Mouse (Mus musculus) left cerebral cortex, postnatal 25 days (tissue): ENCODE results near the gene Pgpep1. TPM values are rescaled to one million over a fixed set of nuclear protein-coding genes. Genes with fewer than 3 reads are reported as not detected.
A peak's percentile ranks its signal among the peaks of the same experiment; 100 is the strongest.

Experiments
- DNase-seq, 2 experiments: peaks; one replicate each; pipeline ENCODE4 v3.0.0; 2022; ENCODE audit warnings: low spot score in 2 of 2, mixed read lengths in 1 of 2
- intact Hi-C: fragments of 180-260 bp; cut with DNase I; formaldehyde crosslinking; loops from one replicate; pipeline ENCODE4 v1.15.1; 2025
- total RNA-seq, 2 experiments: library from RNA; stranded (reverse); gene quantifications; 2 replicates each; pipeline ENCODE4 v1.2.3; 2021

Pgpep1 gene
- total RNA-seq, 2 experiments from 2014 or later: 12.7 to 18.1 TPM

DNA sequence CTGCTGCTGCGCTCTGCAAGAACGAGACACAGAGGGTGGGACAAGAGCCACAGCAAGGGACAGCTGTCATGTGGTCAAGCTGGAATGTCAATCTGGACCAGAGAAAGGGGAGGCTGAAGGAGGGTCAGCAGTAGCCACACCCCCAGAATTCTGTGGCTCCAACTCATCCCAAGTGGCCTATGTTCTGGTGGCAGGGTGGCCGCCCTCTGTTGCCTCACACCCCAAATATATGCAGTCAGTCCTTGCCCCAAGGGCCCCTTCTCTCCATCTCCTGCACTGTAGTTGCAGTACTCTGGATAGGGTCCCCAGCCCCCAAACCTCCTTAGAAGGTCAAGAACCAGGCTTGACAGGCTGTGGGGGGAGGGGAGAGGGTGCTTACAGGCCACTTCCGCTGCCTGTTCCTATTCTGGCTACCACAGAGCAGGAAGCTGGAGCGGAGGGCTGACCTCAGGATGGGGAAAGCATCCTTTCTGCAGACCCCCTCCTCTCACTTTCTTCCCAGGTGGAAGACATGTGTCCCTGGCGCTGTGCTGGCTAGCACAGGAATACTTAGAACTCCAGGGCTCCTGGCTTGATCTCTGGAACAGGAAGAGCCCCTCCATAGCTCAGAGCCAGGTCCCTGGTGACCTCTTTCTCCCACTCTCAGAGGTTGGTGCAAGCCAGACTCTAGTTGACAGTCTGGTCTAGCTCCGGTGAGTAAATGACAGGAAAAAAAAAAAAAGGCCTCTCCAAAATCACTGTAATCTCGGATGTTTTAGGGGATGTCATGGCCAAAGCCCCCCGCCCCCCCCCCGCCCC lies 59.5 kb downstream of the Pgpep1 start:
- DNase-seq: no peak
- intact Hi-C loops: no loop called here

DNA sequence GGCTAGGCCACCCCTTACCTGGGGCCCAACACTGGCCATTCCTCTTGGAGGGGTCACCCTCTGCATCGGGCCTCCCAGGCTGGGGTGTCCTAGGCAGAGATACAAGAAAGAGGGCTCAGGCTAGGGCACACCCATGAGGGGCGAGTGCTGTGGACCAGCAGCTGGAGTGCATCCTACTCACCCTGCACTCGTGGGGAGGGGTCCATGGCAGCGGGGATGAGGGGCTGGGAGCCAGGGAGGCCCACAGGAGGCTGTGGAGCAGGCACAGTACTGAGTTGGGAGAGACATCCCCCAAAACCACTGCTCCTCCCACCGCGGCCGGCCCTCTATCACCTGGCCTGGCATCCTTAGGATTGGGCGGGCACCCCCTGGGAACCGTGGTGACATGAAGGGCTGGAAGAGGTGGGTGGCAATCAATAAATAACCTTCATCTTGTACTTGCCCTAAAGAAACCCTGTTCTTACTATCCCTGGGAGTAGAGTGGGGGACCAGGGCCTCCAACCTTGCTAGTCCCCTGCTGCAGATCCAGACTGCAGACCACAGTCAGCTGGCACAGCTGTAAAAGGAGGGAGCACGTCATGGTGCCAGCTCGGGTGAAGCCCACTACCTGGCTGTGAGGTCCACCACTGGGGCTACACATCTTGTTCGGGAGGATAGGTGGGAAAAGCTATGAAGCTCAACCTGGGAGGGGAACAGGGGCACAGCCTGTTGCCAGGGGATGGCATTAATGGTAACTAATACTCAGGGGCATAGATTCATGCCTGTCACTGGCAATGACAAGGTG lies 60.5 kb downstream of the Pgpep1 start:
- intact Hi-C loops: no loop called here
- DNase-seq: no peak

DNA sequence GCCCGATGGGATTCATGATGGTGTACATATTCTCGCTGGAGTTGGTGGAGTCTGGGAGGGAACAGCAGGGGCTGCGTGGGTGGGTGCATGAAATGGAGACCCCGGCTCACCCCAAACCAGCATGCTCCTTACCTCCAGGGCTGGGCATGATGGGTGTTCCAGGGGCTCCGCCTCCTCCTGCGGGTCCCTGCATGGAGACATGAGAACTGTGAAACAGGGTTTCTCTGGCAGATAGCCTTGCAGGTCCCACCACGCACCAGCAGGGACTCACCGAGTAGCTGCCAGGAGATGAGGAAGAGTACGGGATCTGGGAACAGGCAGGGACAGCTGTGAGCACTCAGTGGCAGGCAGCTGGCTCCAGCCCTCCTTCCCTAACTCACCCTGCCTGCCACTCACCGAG lies 61.5 kb downstream of the Pgpep1 start:
- DNase-seq: peak in 1 of 2 experiments; percentile 56
- intact Hi-C loops: no loop called here

DNA sequence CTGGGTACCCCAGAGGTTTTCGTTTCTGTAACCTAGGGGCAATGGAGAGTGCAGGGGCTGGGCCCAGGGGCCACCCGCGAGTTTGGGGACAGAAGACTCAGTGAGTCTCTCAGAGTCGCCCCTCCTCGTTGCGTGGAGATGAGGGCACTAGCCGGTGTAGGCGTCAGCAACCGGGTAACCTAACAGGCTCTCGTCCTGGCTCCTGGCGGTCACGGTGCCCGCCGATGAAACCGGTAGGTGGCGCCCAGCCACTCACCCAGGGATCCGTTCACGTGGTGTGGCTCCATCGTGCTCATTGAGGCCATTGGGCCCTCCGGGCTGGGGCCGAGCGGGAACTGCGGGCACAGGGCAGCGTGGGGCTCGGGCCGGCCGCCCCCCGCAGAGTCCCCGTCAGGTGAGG lies 61.9 kb downstream of the Pgpep1 start:
- intact Hi-C loops: no loop called here

GRCm38 (mm10) chr8:70597417-70598272 lies 62.5 kb downstream of the Pgpep1 start:
- intact Hi-C loops: no loop called here
- no peak for DNase-seq

More for the DNA sequence above, 61.9 kb downstream of the Pgpep1 start:
- peak; percentile 87 to 88 for DNase-seq

DNA sequence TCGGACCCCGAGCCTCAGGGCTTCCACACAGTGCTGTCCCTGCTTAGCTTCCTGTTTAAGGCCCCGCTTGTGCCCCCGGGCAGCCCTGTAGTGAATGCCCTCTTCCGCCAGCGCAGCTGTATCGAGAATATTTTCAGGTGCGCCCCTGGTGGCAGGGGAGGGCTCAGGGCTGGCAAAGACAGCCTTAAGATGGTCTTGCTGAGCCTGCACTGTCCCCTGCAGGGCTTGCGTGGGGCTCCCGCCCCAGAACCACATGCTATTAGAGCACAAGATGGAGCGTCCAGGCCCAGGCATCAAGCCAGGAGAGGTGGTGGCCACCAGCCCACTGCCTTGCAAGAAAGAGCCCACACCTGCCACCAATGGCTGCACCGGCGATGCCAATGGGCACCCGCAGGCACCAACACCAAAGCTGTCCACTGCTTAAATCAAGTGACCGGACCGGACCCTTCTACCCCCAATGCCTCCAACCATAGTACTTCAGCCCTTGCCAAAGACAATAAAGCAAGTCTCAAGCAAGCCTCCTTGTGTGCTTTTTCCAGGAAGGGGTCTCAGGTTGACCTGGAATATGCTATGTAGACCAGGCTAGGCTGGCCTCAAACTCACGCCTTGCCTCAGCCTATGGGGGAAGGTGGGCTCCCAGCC lies 63.3 kb downstream of the Pgpep1 start:
- no peak for DNase-seq
- intact Hi-C loops: no loop called here

Other genes starting within 250 kb of the Pgpep1 start
- gene Crtc1, start 220.8 kb downstream of the Pgpep1 start, total RNA-seq: 100 to 1,000 TPM; 120 to 139 TPM
- 10 to 100 TPM; 40.3 to 44.2 TPM for gene Klhl26, start 183.4 kb downstream of the Pgpep1 start, total RNA-seq
- 100 to 1,000 TPM; 264 to 286 TPM for gene Tmem59l, start 173.0 kb downstream of the Pgpep1 start, total RNA-seq
- 1 to 10 TPM; 2.3 to 3.5 TPM for gene Crlf1, start 167.2 kb downstream of the Pgpep1 start, total RNA-seq
- 100 to 1,000 TPM; 104 TPM for gene Rex1bd, start 153.6 kb downstream of the Pgpep1 start, total RNA-seq
- gene Uba52, start 149.6 kb downstream of the Pgpep1 start, total RNA-seq: 100 to 1,000 TPM; 886 to 927 TPM
- 100 to 1,000 TPM; 403 TPM for gene Fkbp8, start 132.7 kb downstream of the Pgpep1 start, total RNA-seq
- 10 to 100 TPM; 43.1 to 47.7 TPM for gene Kxd1, start 132.4 kb downstream of the Pgpep1 start, total RNA-seq
- 10 to 100 TPM; 15.1 to 17.7 TPM for gene Ell, start 120.9 kb downstream of the Pgpep1 start, total RNA-seq
- gene Isyna1, start 66.0 kb downstream of the Pgpep1 start, total RNA-seq: 10 to 100 TPM; 51.9 to 52.1 TPM
- gene Ssbp4, start 51.5 kb downstream of the Pgpep1 start, total RNA-seq: 100 to 1,000 TPM; 242 to 257 TPM
- gene Lrrc25, start 44.2 kb downstream of the Pgpep1 start, total RNA-seq: 1 to 10 TPM in 1 of 2 experiments, under 1 TPM in 1; 0.37 to 1.2 TPM
- not detected for gene Gdf15, start 27.9 kb downstream of the Pgpep1 start, total RNA-seq
- 10 to 100 TPM; 62.9 to 63.5 TPM for gene Lsm4, start 12.9 kb upstream of the Pgpep1 start, total RNA-seq
- 100 to 1,000 TPM; 209 to 225 TPM for gene Jund, start 38.6 kb upstream of the Pgpep1 start, total RNA-seq
- under 1 TPM; 0.18 to 0.30 TPM for gene Iqcn, start 43.1 kb upstream of the Pgpep1 start, total RNA-seq
- gene Gm3336, start 58.2 kb upstream of the Pgpep1 start, total RNA-seq: not detected
- 1 to 10 TPM; 1.6 to 1.7 TPM for gene Pde4c, start 63.3 kb upstream of the Pgpep1 start, total RNA-seq
- 100 to 1,000 TPM; 830 to 904 TPM for gene Rab3a, start 94.3 kb upstream of the Pgpep1 start, total RNA-seq
- gene Mpv17l2, start 100.6 kb upstream of the Pgpep1 start, total RNA-seq: 10 to 100 TPM; 34.5 to 43.2 TPM
- 100 to 1,000 TPM; 150 to 152 TPM for gene Pik3r2, start 116.3 kb upstream of the Pgpep1 start, total RNA-seq
- gene Mast3, start 144.7 kb upstream of the Pgpep1 start, total RNA-seq: 100 to 1,000 TPM; 298 to 350 TPM
- gene Il12rb1, start 148.1 kb upstream of the Pgpep1 start, total RNA-seq: under 1 TPM; 0.80 to 0.83 TPM
- gene Arrdc2, start 179.3 kb upstream of the Pgpep1 start, total RNA-seq: 10 to 100 TPM in 1 of 2 experiments, 1 to 10 TPM in 1; 9.5 to 12.2 TPM
- 10 to 100 TPM; 19.1 to 20.9 TPM for gene Kcnn1, start 202.9 kb upstream of the Pgpep1 start, total RNA-seq
- gene Ccdc124, start 213.5 kb upstream of the Pgpep1 start, total RNA-seq: 10 to 100 TPM; 88.0 to 95.9 TPM
- 10 to 100 TPM in 1 of 2 experiments, 1 to 10 TPM in 1; 8.2 to 10.9 TPM for gene Slc5a5, start 232.4 kb upstream of the Pgpep1 start, total RNA-seq
- gene Rpl18a, start 237.0 kb upstream of the Pgpep1 start, total RNA-seq: 100 to 1,000 TPM; 550 to 570 TPM
- 10 to 100 TPM; 71.2 to 80.7 TPM for gene Map1s, start 245.5 kb upstream of the Pgpep1 start, total RNA-seq